Mouse (Mus musculus) ovary, postnatal 36 days (tissue): ENCODE measurements around the gene Clec3a.

ENCODE experiments used
- DNase-seq: peaks from one replicate; pipeline ENCODE4 v3.0.0; 2022; ENCODE audit warnings: low spot score, mixed read lengths

The Clec3a gene

GRCm38 (mm10) chr8:114458113-114458784, 40.4 kb downstream of the Clec3a start:
- DNase-seq: no peak

GRCm38 (mm10) chr8:114460600-114460999, 42.7 kb downstream of the Clec3a start:
- no peak for DNase-seq

- no peak for DNase-seq
Measured at GRCm38 (mm10) chr8:114462591-114462990, 44.7 kb downstream of the Clec3a start.

GRCm38 (mm10) chr8:114463305-114463704, 45.4 kb downstream of the Clec3a start:
- no peak for DNase-seq

GRCm38 (mm10) chr8:114468526-114469207, 50.8 kb downstream of the Clec3a start:
- no peak for DNase-seq

GRCm38 (mm10) chr8:114469208-114469590, 51.3 kb downstream of the Clec3a start:
- DNase-seq: no peak

- DNase-seq: no peak
Measured at GRCm38 (mm10) chr8:114473546-114473945, 55.7 kb downstream of the Clec3a start.
